Mouse (Mus musculus): ENCODE data around the gene Rhob. TPM values are rescaled to one million over a fixed set of nuclear protein-coding genes. Genes with fewer than 3 reads are reported as not detected.

The Rhob gene
- 10 to 100 TPM; 42.1 to 43.0 TPM for total RNA-seq (2021)
- long read RNA-seq, experiment 1, transcript Rhob-201 (1 exons, 2,349 nt), result major isoform, 7 of 7 reads
- long read RNA-seq, experiment 1, partial matches to known transcripts, result 0 of 7 reads
- long read RNA-seq, experiment 1, other reads (novel, unspliced or antisense), result 0 of 7 reads
- long read RNA-seq, experiment 2, transcript Rhob-201 (1 exons, 2,349 nt), result major isoform, 15 of 15 reads
- long read RNA-seq, experiment 2, partial matches to known transcripts, result 0 of 15 reads
- long read RNA-seq, experiment 2, other reads (novel, unspliced or antisense), result 0 of 15 reads

DNA sequence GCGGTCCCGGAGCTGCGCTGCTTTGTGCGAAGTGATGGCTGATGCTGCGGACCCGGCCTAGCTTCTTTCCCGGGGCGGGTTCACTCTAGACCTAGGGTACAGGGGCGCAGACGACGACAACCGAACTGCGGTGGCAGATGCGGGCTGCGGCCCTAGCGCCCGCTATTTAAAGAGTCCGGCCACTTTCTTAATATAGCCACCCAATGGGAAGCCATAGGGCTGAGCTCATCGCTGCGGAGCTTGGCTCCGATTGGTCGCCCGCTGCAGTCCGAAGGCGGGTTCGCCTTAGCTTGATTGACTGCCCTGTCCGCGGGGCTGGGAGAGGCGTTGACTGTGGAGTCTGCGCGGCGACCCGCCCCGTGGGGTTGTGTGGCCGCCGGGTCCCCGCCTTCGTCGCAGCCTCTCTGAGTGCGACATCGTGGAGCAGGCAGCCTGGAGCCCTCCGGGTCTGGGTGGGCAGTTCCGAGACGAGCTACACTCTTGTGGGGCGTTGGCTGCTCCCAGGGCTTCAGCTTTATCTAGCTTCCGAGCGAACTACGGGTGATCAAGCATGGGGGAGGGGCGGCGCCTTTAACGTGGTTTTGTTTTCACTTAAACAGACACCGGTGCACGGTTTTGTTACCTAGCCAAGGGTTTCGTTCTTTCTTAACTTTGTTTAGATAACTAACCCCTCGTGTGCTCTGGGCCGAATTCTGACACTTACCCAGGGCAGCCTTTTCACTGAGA, at the start of gene Rhob:
Rhob (minus strand) TSS at position 139 of the 726 bp plus-strand sequence.
- DNase-seq, result peak; percentile 98

DNA sequence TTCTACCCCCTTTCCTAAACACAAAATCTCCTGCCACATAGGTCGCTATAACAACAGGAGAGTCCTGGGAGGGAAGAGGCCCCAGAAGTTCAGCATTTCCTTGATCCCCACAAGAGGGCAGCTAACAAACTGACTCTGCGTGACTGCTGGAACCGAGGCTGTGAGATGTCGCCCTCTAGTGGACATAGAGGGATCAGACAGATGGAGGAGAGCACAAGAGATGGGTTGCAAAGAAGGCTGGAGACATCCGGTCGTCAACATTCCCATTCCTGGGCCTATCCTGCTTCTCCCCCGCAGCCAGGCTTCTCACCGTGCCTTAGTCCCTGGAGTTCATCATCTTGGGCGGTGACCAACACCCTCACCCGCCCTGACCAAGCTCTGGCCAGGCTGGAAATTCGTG, 47.5 kb upstream of the Rhob start:
- DNase-seq, result peak; percentile 44

DNA sequence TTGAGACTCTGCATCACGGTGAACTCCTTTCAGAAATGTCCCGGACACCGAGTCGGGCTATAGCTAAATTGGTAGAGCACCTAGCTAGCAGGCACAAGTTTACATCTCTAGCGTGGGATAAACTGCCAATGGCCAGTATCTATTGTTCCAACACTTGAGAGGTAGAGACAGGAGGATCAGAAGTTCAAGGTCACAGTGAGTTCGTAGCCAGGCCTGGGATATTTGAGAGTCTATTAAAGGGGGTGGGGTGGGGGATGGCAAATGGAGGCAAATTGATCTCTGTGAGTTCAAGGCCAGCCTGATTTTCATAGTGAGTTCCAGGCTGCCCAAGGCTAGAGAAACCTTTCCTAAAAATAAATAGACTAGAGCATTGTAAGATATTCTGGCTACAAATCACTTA, 47.0 kb upstream of the Rhob start:
- DNase-seq, result no peak

DNA sequence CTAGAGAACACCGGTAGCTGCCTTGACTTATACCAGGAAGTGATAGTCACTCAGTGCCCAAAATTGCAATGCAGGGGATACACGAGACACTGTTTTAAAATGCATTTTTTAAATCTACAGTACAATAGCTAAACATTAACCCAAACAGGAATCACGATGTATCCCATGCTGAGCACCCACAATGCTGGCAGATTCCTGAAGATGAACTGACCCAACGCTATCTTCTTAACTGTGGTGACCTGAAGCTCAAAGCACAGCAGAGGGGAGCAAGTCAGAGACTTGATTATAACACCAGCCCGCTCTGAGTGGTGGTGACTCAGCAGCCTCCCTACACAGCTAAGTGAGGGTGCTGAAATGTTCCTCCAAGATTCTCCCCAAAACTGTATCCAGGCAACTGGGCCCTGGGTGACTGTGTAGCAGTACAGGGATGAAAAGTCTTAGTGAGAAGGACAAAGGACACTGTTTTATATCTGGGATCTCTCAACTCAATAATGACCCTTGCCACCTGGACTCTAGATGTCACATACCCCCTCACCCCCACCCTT, 45.3 kb upstream of the Rhob start:
- no peak for DNase-seq

DNA sequence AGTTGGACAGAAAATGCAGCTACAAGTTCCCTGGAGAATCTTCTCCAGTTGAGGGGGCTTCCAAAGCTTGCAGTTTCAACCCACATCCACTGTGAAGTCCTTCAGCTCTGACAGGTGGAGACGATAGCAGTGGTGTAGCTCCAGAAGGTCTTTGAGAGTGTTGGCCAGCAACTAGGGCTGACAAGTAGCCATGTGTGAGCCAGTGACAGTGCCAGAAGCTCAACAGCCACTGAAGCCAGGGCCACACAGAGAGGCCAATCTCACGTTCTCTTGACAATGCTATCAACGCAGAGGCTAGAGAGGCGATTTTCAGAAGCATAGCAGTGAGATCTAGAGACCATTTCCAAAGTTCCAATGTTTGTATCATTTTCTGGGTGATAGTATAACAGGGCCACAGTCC, 42.6 kb upstream of the Rhob start:
- no peak for DNase-seq

DNA sequence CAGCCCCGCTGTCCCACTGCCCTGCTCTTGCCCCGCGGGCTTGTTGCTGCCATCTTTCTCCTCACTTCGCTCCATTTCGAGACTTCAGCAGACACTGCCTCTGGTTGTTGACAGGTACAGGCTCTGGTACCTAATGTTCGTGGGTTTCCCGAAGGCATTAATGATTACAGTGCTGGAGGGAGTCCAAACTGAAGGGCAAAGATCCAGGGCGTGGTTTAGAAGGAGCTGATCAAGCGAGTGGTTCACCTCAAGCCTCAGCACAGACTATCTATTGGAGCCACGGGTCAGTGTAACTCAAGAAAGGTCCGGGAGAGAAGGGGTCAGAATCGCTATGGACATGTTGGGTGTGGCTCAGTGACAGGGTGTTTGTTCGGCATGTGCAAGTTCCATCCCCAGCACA, 39.7 kb upstream of the Rhob start:
- DNase-seq, result no peak

DNA sequence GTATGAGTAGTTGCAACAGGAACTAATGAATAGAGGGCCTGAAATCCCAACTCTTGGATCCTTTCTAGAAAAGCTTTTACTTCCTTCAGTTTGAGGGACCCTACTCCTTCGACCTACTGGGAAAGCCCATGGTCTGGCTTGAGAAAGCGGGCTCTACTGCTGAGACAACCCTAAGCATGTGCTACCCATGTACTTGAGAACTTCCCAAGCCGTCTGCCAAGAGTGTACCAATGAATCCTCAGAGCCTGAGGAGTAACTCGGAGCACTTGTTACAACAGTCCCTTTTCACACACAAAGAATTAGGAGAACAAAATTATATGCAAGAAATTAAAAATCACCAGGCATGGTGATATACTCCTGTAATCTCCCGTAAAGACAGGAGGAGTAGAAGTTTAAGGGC, 37.5 kb upstream of the Rhob start:
- DNase-seq, result no peak

DNA sequence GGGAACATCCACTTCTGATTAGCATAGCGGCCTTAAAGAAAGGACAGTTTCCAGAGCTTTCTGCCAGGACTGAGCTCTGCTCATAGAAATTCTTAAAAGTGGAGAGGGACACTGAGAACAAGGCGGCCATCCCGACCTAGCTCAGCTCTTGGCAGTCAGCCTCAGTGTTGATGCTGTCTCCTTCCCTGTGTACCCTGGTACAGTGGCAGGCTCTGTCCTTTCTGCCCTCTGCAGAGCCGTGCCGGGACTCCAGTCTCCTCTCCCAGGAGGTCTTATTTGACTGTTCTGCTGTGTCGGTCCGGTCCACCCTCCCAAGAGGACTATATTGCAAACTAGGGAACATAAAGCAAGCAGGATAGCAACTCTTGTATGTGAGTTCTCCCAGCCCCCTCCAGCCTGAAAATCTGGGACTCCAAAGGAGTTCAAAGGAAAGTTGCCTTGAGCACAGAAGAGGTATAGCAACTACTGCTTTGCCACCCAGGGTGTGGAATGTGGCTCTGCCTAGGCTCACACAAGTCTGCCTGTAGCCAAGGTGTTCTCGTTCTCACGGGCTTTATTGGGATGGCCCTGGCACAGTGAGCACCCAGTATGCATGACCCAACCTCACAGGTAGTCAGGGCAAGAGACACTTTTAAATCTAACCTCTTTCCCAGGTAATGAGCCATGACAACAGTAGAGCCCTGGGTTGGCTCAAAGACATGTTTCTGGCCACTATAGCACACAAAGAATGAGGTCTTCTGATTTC, 36.6 kb upstream of the Rhob start:
- no peak for DNase-seq

DNA sequence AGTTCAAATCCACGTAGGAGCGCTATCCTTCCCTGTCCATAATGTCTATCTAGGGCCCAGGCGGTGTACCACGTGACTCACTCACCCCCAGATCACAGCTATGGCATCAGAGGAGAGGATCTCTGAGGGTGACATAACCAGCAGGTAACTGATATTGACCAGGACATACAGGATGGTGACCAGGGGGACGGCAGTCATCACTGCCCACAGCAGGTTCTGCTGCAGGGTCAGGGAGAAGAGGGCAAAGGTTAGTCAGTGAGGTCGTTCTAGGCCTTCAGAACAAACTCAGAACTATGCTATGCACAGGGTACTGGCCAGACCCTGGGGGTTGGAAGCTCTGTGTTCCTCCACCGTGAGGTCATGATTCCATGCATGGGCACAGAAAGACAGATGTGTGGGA, 35.8 kb upstream of the Rhob start:
- DNase-seq, result no peak

DNA sequence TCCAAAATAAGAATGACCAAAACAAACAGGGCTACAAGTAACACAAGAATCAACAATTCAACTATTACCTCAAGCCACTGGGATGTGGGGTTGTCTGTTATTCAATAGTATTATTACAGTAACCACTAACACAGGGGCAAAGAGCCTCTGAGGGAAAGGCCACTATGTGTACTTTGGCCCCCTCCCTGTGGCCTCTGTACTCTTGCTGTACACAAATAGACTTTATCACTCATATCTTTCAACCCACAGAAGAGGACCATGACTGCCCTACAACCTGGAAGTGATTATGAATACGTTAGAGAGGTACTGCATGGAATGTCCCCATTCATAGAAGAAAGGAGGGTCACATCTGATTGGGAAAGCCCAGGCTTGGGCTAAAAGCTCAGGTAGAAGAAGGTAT, 35.1 kb upstream of the Rhob start:
- no peak for DNase-seq

DNA sequence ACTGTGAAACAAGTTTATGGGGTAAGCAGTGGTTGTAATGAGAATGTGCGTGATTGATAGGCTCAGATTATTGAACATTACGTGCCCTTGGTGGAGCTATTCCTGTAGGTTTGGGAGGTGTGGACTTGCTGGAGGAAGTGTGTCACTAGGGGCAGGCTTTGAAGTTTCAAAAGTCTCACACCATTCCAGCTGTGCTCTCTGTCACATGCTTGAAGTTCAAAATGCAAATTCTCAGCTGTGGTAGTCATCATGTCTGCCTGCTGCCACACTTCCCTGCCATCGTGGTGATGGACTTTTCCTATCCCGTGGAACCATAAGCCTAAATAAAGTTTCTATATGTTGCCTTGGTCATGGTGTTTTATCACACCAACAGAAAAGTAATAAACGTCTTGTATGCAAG, 28.0 kb upstream of the Rhob start:
- DNase-seq, result no peak

DNA sequence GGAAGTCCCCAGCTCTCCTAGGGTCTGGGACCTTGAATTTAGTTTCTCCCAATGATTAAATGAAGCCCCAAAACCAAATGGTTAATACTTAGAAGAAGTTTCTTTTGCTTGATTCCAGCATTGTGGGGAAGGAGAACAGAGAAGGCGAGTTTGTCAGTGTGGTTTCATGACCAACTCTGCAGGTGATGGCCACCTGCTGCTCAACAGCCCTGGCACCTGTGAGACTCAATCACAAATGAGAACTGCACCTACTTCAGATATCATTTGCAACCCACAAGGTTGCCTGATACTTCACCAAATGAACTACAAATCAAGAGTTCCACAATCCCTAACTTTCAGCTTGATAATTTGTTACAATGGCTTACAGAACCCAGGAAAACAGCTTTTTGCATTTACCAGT, 27.4 kb upstream of the Rhob start:
- DNase-seq, result no peak

DNA sequence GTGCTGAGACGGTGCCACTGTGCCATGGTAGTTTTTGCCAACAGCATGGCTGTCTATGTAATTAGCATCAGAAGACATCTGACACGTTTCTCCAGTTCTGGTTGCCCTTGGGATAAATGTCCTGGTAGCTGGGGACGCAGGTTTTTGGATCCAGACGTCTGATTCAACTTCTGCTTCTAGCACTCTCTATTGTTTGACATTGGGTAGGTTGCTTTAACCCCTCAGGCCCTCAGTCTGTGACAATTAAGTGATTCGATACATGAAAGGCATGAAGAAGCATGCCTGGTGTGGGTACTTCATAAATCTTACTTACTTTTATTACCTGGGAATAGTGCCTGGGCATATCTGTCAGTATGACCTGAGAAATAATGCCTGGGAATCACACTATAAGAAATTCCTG, 24.3 kb upstream of the Rhob start:
- DNase-seq, result no peak

DNA sequence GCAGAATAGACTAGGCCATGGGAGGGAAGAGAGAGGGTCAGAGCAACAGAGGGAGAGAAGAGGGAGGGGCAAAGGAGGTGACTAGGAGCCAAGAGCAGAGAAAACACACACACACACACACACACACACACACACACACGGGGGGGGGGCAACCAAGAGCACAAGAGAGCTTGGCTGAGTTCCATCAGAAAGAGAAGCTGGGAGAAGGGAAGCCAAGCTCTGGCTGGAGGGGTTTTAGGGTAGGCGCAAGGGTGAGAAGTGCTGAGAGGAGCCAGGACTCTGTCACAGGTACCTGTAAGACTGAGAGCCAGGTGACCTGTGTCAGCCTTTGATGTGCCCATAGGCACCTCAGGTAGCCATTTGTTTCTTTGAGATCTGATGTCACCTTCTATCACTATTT, 22.9 kb upstream of the Rhob start:
- no peak for DNase-seq

DNA sequence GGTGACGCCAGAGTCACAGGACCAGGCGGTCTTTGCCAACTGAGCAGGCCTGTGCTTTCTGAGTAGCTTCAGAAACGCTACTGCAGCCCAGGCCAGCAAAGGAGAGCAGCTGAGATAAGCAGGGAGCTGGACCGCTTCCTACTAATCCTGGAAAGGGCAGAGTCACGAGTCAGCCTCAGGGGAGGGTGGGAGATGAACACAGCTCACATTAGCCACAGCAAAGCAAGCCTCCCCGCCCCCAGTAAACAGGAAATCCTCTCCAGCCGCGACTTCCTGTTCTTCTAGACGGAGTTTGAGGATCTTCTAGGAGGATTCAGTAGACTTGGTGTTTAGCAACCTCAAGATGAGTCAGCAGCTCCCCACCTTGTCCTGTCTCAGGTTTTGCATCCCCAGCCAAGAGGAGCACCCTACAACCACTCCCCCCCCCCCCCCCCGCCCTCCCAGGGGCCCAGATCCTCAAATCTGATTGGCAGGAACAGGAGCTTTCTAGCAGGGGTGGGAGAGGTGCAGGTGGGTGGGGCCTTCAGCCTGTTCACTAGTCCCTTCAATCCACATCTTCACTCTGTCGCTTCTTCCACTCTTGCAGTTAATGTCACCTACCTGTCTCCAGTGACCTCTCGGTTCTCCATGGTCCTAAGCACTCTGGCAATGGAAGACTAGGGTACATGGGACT, 21.7 kb upstream of the Rhob start:
- DNase-seq, result peak; percentile 73

DNA sequence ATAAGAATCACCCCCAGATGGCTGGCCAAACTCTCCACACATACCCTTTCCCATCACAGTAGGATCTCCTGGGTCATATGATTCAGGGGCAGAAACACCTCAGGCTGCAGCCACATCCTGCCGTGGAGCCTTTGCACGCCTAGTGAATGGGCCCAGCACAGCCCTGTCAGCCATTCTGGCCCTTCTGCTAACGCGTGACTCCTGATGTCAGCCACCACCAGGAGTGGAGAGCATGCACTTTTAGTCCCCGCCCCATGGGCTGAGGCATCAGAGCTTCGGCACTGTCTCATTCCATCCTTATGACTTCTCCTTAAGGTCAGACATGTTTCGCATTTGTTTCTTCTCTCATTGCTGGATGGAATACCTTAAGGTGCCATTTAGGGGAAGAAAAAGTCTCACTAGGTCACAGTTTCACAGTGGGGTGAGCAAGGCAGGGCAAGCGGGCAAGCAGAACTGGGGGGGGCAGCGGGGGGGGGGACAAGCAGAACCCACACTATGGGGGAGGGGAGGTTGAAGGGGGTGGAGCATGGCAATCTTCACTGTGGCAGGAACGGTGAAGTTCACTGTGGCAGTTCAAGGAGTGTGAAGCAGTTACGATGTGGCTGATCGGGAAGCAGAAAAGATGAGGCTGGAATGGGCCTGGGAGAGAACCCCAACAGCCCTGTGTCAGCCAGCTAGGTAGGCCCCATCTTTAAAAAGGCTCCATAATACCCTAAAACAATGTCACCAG, 19.8 kb upstream of the Rhob start:
- DNase-seq, result no peak

DNA sequence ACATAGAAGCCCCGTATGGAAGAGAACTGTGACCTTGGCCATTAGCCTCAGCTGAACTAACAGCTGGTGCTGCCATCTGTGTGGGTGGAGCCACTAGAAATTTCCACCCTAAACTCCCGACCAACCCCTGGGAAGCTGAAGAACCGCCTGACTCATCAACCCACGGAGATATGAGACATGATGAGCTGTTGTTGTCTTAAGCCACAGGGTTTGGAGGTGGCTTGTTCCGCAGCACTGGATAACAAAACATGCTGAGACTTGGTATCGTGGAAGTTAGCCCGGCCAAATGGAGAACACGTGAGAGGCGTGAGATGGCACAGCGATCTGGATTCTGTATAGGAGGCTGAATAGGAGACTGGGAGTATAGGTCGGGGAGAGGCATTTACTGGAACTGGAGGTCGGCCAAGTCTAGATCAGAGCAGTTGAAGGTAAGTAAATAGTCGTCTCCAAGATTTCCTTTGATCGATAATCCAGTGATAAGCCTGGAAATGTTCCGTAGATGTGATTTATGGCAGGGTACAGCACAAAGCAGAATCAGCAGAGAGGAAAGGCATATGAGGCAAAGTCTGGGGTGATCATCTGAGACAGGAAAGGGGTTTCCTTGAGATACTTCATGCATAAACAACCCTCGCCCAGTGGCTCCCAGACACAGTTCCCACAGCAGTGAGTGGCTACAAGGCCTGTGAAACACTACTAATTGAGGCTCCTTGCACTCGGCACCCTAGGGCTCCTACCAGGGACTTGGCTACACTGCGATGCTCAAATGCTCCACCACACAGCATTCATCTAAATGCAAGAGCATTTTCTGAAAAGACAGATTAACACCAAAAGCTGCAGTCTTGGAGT, 11.5 kb upstream of the Rhob start:
- peak; percentile 32 for DNase-seq

DNA sequence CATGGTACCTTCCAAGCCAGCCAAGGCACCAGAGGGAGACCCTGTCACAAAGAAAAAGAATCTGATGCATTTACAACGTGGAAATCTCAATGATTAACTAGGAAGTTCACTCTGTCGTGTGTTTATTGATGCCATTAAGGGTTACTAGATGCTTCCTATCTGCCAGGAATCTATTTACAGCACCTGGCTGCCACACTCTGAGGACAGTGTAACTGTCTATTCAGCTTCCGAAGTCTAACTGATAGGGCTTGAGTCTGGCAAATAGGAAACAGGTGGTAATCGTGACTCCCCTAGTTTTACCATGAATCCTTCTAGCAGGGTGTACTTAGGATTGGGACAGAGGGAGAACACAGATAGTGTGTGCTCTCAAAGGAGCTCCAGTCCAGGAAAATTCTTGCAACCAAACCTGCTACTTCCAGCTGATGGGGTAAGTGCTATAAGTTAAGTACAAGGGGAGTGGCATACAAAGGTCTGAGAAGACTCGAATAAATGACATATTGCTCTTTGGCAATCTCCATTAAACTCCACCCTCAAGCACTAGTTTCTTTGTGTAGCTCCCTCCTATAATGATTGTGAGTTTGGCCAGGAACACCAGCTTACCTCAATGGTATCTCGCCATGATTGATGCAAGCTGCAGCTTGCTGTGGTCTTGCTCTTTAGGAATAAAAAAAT, 10.6 kb upstream of the Rhob start:
- no peak for DNase-seq

DNA sequence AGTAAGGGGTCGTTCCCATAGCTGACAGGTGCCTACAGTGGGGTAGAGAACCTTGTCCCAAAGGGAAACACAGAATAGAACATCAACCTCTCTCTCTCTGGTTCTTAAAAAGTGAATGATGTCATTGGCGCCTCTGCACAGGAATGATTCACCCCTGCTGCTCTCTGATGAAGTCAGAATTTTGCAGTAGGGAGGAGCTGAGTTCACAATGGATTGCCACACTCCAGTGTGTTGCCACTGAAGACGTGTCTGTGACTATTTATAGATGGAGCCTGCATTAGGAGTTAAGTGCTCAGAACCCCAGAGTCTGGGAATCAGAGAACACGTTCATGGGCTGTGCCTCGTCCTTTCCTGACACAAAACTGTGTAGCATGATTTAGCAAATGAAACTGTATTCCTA, 9.9 kb upstream of the Rhob start:
- peak; percentile 32 for DNase-seq
